Mouse (Mus musculus) heart, adult 18-20 months (tissue): ENCODE results near the gene Igfbp5. TPM values are rescaled to one million over a fixed set of nuclear protein-coding genes. Genes with fewer than 3 reads are reported as not detected.

Experiments used
- DNase-seq, 2 experiments: peaks; one replicate each; pipeline ENCODE4 v3.0.0; 2021 to 2022; ENCODE audit warnings: mixed read lengths in 1 of 2
- total RNA-seq, 2 experiments: library from RNA; stranded (reverse); gene quantifications; 2 replicates each; pipeline ENCODE4 v1.2.3; 2021

The Igfbp5 gene
- total RNA-seq, 2 experiments from 2014 or later, result 80.7 to 123 TPM

- DNase-seq, result no peak
These were observed 31.8 kb downstream of the Igfbp5 start for GRCm38 (mm10) chr1:72842666-72843459.

GRCm38 (mm10) chr1:72839791-72840190, 34.9 kb downstream of the Igfbp5 start:
- no peak for DNase-seq

GRCm38 (mm10) chr1:72839356-72839755, 35.3 kb downstream of the Igfbp5 start:
- no peak for DNase-seq

GRCm38 (mm10) chr1:72833563-72833962, 41.1 kb downstream of the Igfbp5 start:
- no peak for DNase-seq

GRCm38 (mm10) chr1:72832715-72833153, 42.0 kb downstream of the Igfbp5 start:
- no peak for DNase-seq

DNA sequence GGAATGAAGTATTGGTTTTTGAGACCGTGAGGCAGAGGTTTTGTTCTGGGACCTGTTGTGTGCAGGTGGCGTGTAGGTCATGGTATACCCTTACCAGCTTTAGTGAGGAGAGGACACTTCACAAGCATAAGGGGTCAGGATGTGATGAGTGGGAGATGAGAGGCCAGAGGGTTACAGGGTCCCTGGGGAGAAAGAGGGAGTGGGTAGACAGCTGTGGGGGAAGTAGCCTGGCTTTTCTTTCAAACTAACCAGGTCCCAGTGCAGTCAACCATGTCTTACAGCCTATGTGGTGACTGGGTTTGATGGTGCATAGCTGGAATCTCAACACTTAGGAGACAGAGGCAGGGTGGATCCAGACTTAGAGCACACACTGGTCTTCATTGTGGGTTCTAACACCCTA, 44.2 kb downstream of the Igfbp5 start:
- no peak for DNase-seq

DNA sequence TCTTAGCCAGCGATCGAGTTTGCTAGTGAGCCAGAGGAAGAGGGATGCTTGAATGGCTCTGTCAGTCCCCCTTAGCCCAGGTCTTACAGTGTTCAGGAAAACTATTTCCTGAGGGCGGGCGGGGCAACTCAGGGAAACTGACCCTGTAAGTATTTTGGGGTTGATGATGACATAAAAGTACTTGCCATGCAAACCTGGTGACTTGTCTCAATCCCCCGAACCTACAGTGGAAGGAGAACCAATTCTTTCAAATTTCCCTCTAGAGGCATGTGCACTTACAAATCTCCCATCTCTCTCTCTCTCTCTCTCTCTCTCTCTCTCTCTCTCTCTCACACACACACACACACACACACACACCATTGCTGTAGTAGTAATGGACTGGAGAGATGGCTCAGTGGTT, 45.8 kb downstream of the Igfbp5 start:
- DNase-seq, result no peak

DNA sequence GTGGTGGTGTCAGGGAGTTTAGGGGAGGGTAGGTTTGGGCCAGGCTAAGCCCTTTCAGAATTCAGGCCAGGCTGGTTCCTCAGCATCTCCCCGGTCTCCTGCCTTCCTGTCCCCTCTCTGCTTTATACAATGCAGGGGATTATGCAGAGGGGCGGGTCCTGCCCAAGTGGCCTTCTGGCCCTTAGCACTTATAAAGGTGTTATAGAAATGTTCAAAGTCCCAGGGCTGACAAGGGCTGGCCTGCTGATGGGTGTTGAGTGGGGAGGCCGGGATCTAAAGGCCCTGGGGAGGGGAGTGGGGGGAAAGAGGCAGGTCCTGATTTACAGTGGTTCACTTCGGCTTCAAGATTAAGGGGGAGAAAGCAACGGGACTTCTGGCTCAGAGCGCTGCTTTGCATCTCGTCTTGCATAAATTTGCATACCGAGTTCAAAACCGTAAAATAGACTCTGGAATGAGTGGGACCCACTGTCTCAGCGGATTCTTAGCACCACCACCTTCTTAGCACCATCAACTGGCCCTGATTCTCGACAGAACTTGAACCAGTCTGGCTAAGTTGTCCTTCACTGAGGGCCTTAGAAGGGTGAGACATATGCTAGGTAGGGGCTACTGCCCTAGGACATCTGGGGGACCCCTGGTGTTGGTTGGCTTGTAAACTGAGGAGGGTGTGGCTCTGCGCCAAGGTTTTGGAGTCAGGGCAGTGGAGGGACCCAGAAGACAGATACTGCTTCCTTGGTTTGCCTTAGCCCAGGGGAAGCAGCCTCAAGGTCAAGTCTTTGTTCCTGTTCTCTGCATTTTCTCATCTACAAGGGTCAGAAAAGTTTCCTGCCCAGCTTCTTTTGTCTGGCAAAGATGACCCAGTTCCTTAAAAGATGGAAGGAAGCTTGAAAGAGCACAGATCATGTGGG, 47.0 kb downstream of the Igfbp5 start:
- no peak for DNase-seq

DNA sequence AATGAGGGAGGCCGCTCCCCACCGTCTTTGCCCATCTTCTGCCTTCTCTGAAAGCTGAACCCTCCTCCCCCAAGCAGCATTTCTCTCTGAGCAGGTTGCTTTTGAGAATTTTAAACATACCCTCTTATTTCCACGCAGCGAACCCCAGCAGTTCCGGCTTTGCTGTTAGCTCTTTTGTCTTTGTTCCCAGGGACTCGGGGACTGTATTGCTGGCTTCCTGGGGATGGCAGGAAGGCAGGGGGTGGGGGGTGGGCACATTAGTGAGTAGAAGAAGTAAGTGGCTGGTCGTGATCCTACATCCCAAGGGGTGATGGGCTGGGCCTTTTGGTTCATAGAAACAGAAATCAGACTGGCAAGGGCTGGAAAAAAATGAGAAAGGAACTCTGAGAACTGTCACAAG, 47.8 kb downstream of the Igfbp5 start:
- no peak for DNase-seq

DNA sequence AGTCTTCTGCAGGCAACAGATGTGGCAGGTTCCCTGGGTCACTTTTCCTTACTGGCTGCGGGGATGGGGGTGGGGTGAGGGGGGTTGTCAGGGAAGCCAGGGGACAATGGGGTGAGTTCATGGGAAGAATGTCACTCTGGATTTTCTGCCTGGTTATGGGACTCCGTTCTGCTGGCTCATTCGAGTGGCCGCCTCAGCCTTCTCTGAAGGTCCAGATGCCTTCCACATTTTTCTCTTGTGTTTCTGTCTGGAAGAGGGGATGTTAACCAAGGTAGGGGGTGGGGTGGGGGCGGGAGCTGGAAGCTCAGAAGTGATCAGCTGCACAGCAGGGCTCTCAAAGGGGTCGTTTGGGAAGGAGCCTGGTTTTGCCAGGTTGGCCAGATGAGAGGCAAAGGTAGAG, 48.2 kb downstream of the Igfbp5 start:
- DNase-seq, result no peak

DNA sequence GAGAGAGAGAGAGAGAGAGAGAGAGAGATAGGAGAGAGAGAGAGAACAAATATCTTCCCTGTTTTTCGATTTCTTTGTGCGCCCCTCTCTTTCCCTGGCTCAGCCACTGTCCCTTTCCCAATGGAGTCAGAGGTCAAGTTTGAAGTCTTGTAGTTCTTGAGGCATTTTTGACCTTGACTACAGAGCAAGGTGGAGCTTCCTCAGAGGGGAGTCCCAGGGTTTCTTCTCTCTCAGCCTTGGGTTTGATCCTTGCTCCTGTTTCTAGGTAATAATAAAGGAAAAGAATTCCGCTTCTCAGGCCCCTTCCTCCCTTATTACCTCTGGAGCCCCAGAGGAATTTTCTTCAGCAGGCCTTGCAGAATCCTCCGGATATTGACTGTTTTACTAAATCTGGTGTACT, 48.8 kb downstream of the Igfbp5 start:
- no peak for DNase-seq

DNA sequence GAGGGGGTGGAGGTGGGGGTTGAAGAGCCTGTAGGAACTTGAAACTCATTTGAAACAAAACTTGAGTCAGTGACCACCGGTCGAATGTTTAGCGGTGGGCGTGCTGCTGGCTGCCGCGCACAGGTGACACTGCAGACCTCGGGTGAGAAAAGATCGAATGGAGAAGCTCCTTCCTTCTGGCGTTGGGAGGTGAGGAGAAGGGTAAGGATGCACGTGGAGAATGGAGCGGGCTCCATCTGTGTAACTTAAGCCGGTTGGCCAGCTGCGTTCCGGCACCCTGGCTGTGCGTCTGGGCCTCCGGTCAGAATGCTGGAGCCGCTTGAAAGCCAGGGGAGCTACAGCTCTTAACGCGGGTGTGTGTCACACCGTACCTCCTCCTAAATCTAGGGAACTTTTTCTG, 49.4 kb downstream of the Igfbp5 start:
- no peak for DNase-seq

DNA sequence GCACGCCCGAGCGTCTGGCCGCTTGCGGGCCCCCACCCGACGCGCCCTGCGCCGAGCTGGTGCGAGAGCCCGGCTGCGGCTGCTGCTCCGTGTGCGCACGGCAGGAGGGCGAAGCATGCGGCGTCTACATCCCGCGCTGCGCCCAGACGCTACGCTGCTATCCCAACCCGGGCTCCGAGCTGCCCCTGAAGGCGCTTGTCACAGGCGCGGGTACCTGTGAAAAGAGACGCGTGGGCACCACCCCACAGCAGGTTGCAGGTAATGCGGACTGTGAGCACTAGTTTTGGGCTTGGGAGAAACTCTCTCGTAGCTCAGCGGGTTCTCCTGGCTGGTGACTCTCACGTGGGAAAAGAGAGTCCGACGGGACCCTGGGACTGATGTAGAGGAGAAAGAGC, 50.0 kb downstream of the Igfbp5 start:
- no peak for DNase-seq

GRCm38 (mm10) chr1:72823751-72824706, 50.7 kb downstream of the Igfbp5 start, which contains the start of gene Igfbp2:
TSS of gene Igfbp2 (plus strand) at chr1:72824503.
- no peak for DNase-seq

DNA sequence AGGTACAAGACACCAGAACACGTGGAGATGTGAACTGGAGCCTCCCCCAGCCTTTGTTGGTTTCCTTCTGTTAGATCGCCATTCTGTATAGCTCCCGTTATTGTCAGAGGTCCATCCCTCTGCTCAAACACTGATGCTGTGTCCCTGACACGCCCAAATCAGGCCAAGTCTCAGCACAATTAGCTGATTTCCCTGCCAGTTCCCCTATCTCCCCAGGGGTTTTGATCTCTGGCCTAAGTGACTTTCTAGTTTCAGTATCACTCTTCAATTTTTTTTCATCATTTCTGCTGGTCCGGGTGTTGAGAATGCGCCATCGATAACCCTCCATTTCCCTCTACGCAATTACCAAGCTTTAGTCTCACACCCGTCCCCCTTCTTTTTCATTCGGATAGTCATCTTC, 51.8 kb downstream of the Igfbp5 start:
- DNase-seq, result no peak

- no peak for DNase-seq
These were observed 54.7 kb downstream of the Igfbp5 start for GRCm38 (mm10) chr1:72819995-72820394.

DNA sequence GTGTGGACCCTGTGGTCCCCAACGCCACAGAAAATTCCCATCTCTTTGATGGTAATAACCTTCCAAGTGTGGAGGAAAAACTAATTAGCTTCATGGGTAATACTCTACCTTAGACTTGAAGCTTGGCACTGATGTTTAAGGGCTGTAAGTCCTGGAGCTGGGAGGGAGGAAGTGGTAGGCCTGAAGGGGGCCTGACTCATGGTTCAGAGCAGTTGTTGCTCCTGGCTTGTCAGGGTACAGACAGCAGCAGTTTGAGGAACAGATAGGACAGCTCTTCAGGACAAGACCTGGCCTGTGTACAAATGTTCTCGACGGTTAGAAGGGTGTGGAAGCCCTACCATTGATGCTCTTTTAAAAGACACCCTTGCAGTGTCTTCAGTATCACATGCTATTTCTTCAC, 59.1 kb downstream of the Igfbp5 start:
- DNase-seq, result no peak

- DNase-seq, result no peak
These were observed 59.5 kb downstream of the Igfbp5 start for GRCm38 (mm10) chr1:72815184-72815583.

DNA sequence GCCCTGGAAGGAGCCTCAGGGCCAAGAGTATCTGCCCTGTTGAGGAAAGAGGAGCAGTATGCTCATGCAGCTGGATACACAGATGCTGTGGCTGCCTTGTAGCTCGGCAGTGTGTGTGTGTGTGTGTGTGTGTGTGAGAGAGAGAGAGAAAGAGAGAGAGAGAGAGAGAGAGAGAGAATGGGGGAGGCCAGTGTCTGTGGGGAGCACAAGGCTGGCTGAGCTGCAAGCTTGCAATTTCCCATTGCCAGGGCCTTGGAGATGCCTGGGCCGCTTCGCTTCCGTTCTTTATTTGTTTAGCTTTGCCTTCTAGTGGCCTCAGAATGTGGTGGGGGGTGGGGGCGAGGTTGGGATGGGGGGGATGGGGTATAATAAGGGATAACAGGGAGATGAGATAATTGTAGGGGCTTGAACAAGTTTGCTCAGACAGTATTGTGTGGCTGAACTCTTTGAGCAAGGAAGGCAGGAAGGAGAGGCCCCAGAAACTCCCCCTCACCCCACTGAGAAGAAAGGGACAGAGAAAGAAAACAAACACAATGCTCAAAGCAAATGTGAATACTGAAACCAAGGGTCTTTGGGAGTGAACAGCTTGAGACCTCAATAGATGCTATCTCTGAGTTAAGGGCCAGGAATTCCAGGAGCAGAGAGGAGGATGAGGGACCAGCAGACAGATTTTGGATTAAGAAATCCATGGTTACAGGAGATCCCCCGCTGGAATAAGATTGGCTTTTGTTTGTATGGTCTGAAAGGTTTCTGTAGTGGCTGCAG, 60.9 kb downstream of the Igfbp5 start:
- DNase-seq, result no peak

DNA sequence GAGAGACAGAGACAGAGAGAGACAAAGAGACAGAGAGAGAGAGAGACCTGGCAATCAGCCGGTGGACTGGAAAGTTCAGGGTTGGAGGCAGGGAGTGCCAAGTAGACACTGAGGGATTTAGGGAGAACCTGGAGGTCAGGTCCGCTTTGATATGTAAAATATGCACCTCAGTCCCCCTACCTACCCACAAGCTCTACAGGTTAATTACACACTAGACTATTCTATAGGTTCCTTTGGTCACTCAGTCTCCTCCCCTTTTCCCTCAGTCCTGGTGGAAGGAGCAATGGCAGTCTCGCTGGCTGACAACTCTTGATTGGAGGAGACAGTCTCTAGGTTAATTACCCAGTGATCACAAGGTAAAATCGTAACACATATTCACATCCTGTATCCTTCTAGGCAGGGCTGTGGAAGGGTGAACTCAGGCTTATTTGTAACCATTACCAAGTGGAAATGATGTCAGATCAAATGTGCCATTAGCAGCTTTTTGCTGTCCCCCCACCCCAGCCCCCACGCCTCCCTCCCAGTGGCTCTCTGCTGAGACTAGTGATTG, 61.5 kb downstream of the Igfbp5 start:
- DNase-seq, result no peak

GRCm38 (mm10) chr1:72811061-72811460, 63.6 kb downstream of the Igfbp5 start:
- DNase-seq, result no peak
